Mouse (Mus musculus) midbrain, embryonic 12.5 days (tissue): ENCODE measurements around the gene Map1b. TPM values are rescaled to one million over a fixed set of nuclear protein-coding genes. Genes with fewer than 3 reads are reported as not detected.

Source experiments
- ATAC-seq: fragments of 200-750 bp; cut with Nextera tagmentation; 2 replicates; pipeline ENCODE4 v1.8.0; 2017; ENCODE audit warnings: low read depth, moderate TSS enrichment, moderate library complexity; ENCODE audit not compliant: low FRiP score
- H3K27ac ChIP-seq: fragments of 300-500 bp; sonication (generic); replicated peaks from 2 replicates; pipeline ENCODE4 v1.5.1; 2016; ENCODE audit warnings: mild to moderate bottlenecking
- H3K27me3 ChIP-seq: fragments of 300-500 bp; sonication (generic); 2 replicates; pipeline ENCODE4 v1.6.1; 2016; ENCODE audit warnings: mild to moderate bottlenecking
- H3K36me3 ChIP-seq: fragments of 300-500 bp; sonication (generic); 2 replicates; pipeline ENCODE4 v1.6.1; 2016
- H3K4me1 ChIP-seq: fragments of 300-500 bp; sonication (generic); 2 replicates; pipeline ENCODE4 v1.6.1; 2016
- H3K4me2 ChIP-seq: fragments of 300-500 bp; sonication (generic); replicated peaks from 2 replicates; pipeline ENCODE4 v1.6.1; 2016; ENCODE audit warnings: mild to moderate bottlenecking, moderate library complexity
- H3K4me3 ChIP-seq: fragments of 300-500 bp; sonication (generic); 2 replicates; pipeline ENCODE4 v1.5.1; 2016; ENCODE audit warnings: mild to moderate bottlenecking
- H3K9ac ChIP-seq: fragments of 300-500 bp; sonication (generic); replicated peaks from 2 replicates; pipeline ENCODE4 v1.6.1; 2016; ENCODE audit warnings: mild to moderate bottlenecking, moderate library complexity
- H3K9me3 ChIP-seq: fragments of 300-500 bp; sonication (generic); 2 replicates; pipeline ENCODE4 v1.6.1; 2016; ENCODE audit warnings: mild to moderate bottlenecking
- WGBS: fragments of 180-500 bp; shearing (Covaris S2); methylation state at CpG from one replicate; pipeline ENCODE4 v1.1.7; 2016; 5-methylcytosine and 5-hydroxymethylcytosine counted together
- polyA plus RNA-seq: library from polyadenylated mRNA; unstranded; fragments of >200 nt; fragmentation: Nextera tagmentation; extraction: Ambion mirVana; gene quantifications from 2 replicates; pipeline ENCODE4 v1.2.1, GENCODE M21; 2016

Map1b gene
- polyA plus RNA-seq, 1 experiment from 2014 or later: 1,353 TPM

- H3K4me1 ChIP-seq: peaks cover 31% of the 10 kb centered on the region
- ATAC-seq: no peak
- H3K27me3 ChIP-seq: no peaks in the 10 kb centered on the region
- H3K36me3 ChIP-seq: no peaks in the 10 kb centered on the region
- no peak overlapping the region for H3K4me3 ChIP-seq
- H3K9me3 ChIP-seq: no peaks in the 10 kb centered on the region
- H3K27ac ChIP-seq: peak overlapping the region; percentile 71; the same call in 1 of the 2 replicates
- WGBS: 56% methylated on average over 12 of the region's 12 CpGs
- H3K9ac ChIP-seq: no peak overlapping the region
- H3K4me2 ChIP-seq: no peak overlapping the region
Observed at GRCm38 (mm10) chr13:99550679-99551369, 34.5 kb upstream of the Map1b start.

- no peak overlapping the region for H3K9ac ChIP-seq
- H3K4me1 ChIP-seq: peaks cover 31% of the 10 kb centered on the region
- WGBS: 41% methylated on average over 4 of the region's 4 CpGs
- ATAC-seq: peak; percentile 34; the same call in 1 of the 2 replicates
- H3K4me2 ChIP-seq: 0 out of 2 replicates have a peak overlapping the region, but pooled peaks have one; percentile 1
- H3K27me3 ChIP-seq: no peaks in the 10 kb centered on the region
- H3K4me3 ChIP-seq: no peak overlapping the region
- H3K36me3 ChIP-seq: no peaks in the 10 kb centered on the region
- H3K9me3 ChIP-seq: no peaks in the 10 kb centered on the region
- peak overlapping the region; percentile 71 for H3K27ac ChIP-seq
Observed at GRCm38 (mm10) chr13:99550060-99550459, 33.7 kb upstream of the Map1b start.

- peak; percentile 78 for ATAC-seq
- 20% methylated on average over 9 of the region's 9 CpGs for WGBS
- peaks cover 31% of the 10 kb centered on the region for H3K4me1 ChIP-seq
Observed at GRCm38 (mm10) chr13:99549584-99549983, 33.2 kb upstream of the Map1b start.

GRCm38 (mm10) chr13:99546832-99547231, 30.5 kb upstream of the Map1b start:
- Histone ChIP-seq H3K4me3 (no peak overlapping the region), H3K4me2 (no peak overlapping the region), H3K4me1 (peaks cover 35% of the 10 kb centered on the region), H3K9ac (no peak overlapping the region), H3K36me3 (no peaks in the 10 kb centered on the region), H3K9me3 (no peaks in the 10 kb centered on the region), H3K27ac (no peak overlapping the region), H3K27me3 (no peaks in the 10 kb centered on the region; the same call in 1 of the 2 replicates)
- no peak for ATAC-seq
- 95% methylated on average over 5 of the region's 5 CpGs for WGBS

More at GRCm38 (mm10) chr13:99549584-99549983, 33.2 kb upstream of the Map1b start:
- Histone ChIP-seq H3K9me3 (no peaks in the 10 kb centered on the region), H3K4me3 (no peak overlapping the region), H3K4me2 (0 out of 2 replicates have a peak overlapping the region, but pooled peaks have one; percentile 1), H3K27me3 (no peaks in the 10 kb centered on the region), H3K9ac (no peak overlapping the region), H3K36me3 (no peaks in the 10 kb centered on the region), H3K27ac (peak overlapping the region; percentile 71)

GRCm38 (mm10) chr13:99545201-99545600, 28.9 kb upstream of the Map1b start:
- Histone ChIP-seq H3K36me3 (no peaks in the 10 kb centered on the region), H3K4me1 (peaks cover 29% of the 10 kb centered on the region), H3K9ac (no peak overlapping the region), H3K27me3 (no peaks in the 10 kb centered on the region; the same call in 1 of the 2 replicates), H3K27ac (no peak overlapping the region), H3K4me3 (no peak overlapping the region), H3K4me2 (no peak overlapping the region), H3K9me3 (no peaks in the 10 kb centered on the region)
- no peak for ATAC-seq
- 62% methylated on average over 6 of the region's 6 CpGs for WGBS

- no peak overlapping the region; the same call in 1 of the 2 replicates for H3K4me3 ChIP-seq
- H3K4me2 ChIP-seq: peak overlapping the region; percentile 45
Observed at GRCm38 (mm10) chr13:99541429-99542267, 25.3 kb upstream of the Map1b start.

GRCm38 (mm10) chr13:99539288-99539687, 22.9 kb upstream of the Map1b start:
- 89% methylated on average over 5 of the region's 5 CpGs for WGBS
- no peak overlapping the region for H3K4me3 ChIP-seq
- H3K4me2 ChIP-seq: no peak overlapping the region
- no peak overlapping the region for H3K9ac ChIP-seq
- H3K27ac ChIP-seq: no peak overlapping the region
- ATAC-seq: no peak
- no peaks in the 10 kb centered on the region; the same call in 1 of the 2 replicates for H3K27me3 ChIP-seq
- peaks cover 23% of the 10 kb centered on the region for H3K4me1 ChIP-seq
- no peaks in the 10 kb centered on the region for H3K9me3 ChIP-seq
- H3K36me3 ChIP-seq: no peaks in the 10 kb centered on the region

More at GRCm38 (mm10) chr13:99541429-99542267, 25.3 kb upstream of the Map1b start:
- 26% methylated on average over 21 of the region's 21 CpGs for WGBS
- H3K4me1 ChIP-seq: peaks cover 23% of the 10 kb centered on the region
- peak; percentile 83 for ATAC-seq
- no peaks in the 10 kb centered on the region for H3K36me3 ChIP-seq
- H3K27ac ChIP-seq: 0 out of 2 replicates have a peak overlapping the region, but pooled peaks have one; percentile 25
- H3K27me3 ChIP-seq: no peaks in the 10 kb centered on the region; the same call in 1 of the 2 replicates
- no peaks in the 10 kb centered on the region for H3K9me3 ChIP-seq
- no peak overlapping the region for H3K9ac ChIP-seq

- Histone ChIP-seq H3K9me3 (no peaks in the 10 kb centered on the region), H3K27me3 (no peaks in the 10 kb centered on the region; the same call in 1 of the 2 replicates), H3K4me2 (no peak overlapping the region), H3K9ac (no peak overlapping the region), H3K4me3 (no peak overlapping the region), H3K36me3 (no peaks in the 10 kb centered on the region), H3K27ac (no peak overlapping the region), H3K4me1 (peaks cover 23% of the 10 kb centered on the region)
- no peak for ATAC-seq
- WGBS: 95% methylated on average over 11 of the region's 11 CpGs
Observed at GRCm38 (mm10) chr13:99538851-99539250, 22.5 kb upstream of the Map1b start.

GRCm38 (mm10) chr13:99537908-99538513, 21.7 kb upstream of the Map1b start:
- Histone ChIP-seq H3K4me2 (no peak overlapping the region), H3K9ac (no peak overlapping the region), H3K27ac (peak overlapping the region; percentile 55; the same call in 1 of the 2 replicates), H3K27me3 (no peaks in the 10 kb centered on the region), H3K4me1 (peaks cover 23% of the 10 kb centered on the region), H3K36me3 (no peaks in the 10 kb centered on the region), H3K4me3 (no peak overlapping the region), H3K9me3 (no peaks in the 10 kb centered on the region)
- ATAC-seq: no peak
- WGBS: 38% methylated on average over 8 of the region's 8 CpGs

- Histone ChIP-seq H3K36me3 (no peaks in the 10 kb centered on the region), H3K27me3 (no peaks in the 10 kb centered on the region), H3K27ac (no peak overlapping the region), H3K4me2 (no peak overlapping the region), H3K4me3 (no peak overlapping the region), H3K4me1 (no peaks in the 10 kb centered on the region), H3K9ac (no peak overlapping the region), H3K9me3 (no peaks in the 10 kb centered on the region)
- WGBS: 79% methylated on average over 4 of the region's 4 CpGs
- ATAC-seq: no peak
Observed at GRCm38 (mm10) chr13:99528456-99528855, 12.1 kb upstream of the Map1b start.

GRCm38 (mm10) chr13:99527936-99528335, 11.6 kb upstream of the Map1b start:
- Histone ChIP-seq H3K36me3 (no peaks in the 10 kb centered on the region), H3K4me1 (no peaks in the 10 kb centered on the region), H3K4me2 (no peak overlapping the region), H3K27ac (no peak overlapping the region), H3K27me3 (no peaks in the 10 kb centered on the region), H3K9me3 (no peaks in the 10 kb centered on the region), H3K4me3 (no peak overlapping the region), H3K9ac (no peak overlapping the region)
- no peak for ATAC-seq
